Mouse (Mus musculus): ENCODE results near the gene Siah1b. TPM values are rescaled to one million over a fixed set of nuclear protein-coding genes. Genes with fewer than 3 reads are reported as not detected.

Siah1b gene
- total RNA-seq (2014; fragmentation: Nextera tagmentation) (8.6 and 16.6 TPM in 2 replicates), total RNA-seq (2017) (13.1 and 17.0 TPM in 2 replicates)

- peak; percentile 97 for ATAC-seq (replicated peaks; ENCODE audit: poor library complexity, severe bottlenecking)
Observed at GRCm38 (mm10) chrX:164076040-164076775, at the start of gene Siah1b. TSS of gene Siah1b (minus strand) at chrX:164076493.

- no peak for ATAC-seq (replicated peaks; ENCODE audit: poor library complexity, severe bottlenecking)
Observed at GRCm38 (mm10) chrX:164123942-164124341, 47.6 kb upstream of the Siah1b start.

DNA sequence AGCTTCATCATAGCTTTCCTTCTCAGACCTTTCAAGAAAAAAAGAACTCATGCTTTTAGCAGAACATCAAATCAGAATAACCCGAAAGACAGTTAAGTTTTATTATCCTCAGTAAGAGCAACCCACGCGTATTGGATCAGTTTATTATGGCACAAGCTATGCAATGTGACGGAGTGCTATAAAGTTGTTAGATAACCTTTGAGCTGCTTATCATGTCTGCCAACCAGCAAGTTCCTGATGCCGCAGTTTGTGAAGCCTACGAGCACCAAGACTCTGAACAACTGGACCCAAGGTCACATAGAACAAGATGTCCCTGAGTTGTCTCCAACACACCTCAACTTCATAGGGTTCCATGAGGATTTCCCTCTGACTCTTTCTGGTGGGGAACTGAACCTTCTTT is 37.5 kb upstream of the Siah1b start:
- no peak for ATAC-seq (replicated peaks; ENCODE audit: poor library complexity, severe bottlenecking)

DNA sequence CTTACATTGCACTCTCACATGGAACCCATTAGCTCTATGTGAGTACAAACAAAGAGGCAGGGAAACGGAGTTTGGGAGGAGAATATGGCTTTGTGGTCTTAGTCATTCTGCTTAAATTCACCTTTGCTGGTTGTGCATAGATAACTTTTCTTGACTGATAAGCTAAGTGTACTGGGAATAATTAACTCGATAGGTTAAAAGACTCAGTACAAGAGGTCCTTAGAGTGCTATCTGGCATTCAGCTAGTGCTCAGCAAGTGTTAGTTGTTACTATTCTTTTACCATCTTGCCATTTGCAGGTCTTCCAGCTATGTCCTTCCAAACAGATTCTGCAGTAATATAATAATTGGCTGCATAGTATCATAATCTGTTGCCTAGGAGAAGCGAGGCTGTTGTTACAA is 34.9 kb upstream of the Siah1b start:
- no peak for ATAC-seq (replicated peaks; ENCODE audit: poor library complexity, severe bottlenecking)

DNA sequence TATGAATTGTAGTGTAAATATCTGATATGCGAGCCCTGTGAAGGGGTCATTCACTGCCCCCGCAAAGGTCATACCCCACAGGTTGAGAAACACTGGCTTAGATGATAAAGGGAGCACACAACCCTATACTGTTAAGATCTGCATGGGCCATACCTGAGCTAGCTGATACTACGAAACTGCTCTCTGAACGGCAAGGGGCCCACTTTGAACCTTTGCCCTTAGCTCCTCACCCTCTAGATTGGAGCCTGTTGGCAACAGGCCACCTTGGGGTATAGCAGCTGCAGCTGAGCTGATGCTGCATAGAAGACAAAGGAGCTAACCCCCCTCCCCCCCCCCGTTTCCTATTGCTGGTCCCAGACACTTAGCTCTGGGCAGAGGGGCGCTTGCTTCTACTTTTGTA is 26.4 kb upstream of the Siah1b start:
- ATAC-seq (replicated peaks; ENCODE audit: poor library complexity, severe bottlenecking): no peak

GRCm38 (mm10) chrX:164102198-164102597 is 25.9 kb upstream of the Siah1b start:
- ATAC-seq (replicated peaks; ENCODE audit: poor library complexity, severe bottlenecking): no peak

DNA sequence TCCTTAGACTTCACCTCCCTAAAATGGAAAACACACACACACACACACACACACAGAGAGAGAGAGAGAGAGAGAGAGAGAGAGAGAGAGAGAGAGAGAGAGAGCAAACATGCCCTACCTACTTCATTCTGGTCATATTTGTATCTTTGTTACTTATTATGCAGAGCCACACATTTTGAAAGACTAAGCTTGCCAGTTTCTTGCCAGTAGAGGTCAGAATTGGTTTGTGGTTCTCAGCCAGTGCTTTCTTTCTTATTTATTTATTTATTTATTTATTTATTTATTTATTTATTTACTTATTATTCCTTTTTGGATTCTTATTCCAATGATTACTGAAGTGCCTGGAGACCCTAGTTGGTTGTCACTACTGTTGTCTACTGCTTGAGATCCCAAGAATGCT is 25.2 kb upstream of the Siah1b start:
- no peak for ATAC-seq (replicated peaks; ENCODE audit: poor library complexity, severe bottlenecking)

DNA sequence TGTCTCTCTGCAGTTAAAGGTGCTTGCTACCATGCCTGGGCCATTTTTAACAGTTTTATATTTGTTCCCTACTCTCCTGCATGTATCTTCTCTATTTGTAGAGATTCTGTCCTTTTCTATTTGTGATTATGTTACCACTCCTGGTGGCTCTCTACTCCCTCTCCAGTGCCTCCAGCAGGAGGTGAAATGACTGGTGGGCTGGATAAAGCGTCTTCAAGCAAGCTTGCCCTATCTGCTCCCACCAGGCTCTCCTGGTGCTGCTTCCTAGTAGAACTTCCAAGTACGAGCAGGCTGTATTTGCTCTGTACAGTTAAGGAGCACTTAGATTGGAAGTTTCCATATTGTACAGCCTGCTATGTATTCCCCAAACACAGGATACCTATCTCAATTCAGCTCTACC is 19.5 kb upstream of the Siah1b start:
- ATAC-seq (replicated peaks; ENCODE audit: poor library complexity, severe bottlenecking): no peak

DNA sequence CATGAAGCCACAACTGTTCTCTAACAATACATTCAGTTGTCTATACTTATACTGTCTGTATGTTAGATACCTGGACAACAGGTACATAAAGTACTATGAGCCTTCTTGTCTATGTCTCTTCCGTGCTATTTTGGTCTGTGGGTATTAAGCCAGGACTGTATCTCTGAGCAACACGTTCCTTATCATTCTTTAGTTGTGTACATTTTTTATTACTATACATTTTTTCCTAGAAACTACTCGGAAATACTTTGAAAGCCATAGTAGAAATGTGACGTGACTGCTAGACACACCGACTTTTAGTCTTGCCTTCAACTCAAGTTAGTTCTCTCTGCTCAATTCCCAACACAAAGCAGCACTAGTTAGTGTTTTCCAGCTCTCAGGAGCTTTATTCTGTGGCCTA is 17.1 kb upstream of the Siah1b start:
- ATAC-seq (replicated peaks; ENCODE audit: poor library complexity, severe bottlenecking): no peak

- no peak for ATAC-seq (replicated peaks; ENCODE audit: poor library complexity, severe bottlenecking)
Observed at GRCm38 (mm10) chrX:164092300-164093169, 16.2 kb upstream of the Siah1b start.

- no peak for ATAC-seq (replicated peaks; ENCODE audit: poor library complexity, severe bottlenecking)
Observed at GRCm38 (mm10) chrX:164089916-164090315, 13.6 kb upstream of the Siah1b start.

- no peak for ATAC-seq (replicated peaks; ENCODE audit: poor library complexity, severe bottlenecking)
Observed at GRCm38 (mm10) chrX:164088582-164088981, 12.3 kb upstream of the Siah1b start, which contains the start of gene Cltrn. TSS of gene Cltrn (plus strand) at chrX:164088830.

DNA sequence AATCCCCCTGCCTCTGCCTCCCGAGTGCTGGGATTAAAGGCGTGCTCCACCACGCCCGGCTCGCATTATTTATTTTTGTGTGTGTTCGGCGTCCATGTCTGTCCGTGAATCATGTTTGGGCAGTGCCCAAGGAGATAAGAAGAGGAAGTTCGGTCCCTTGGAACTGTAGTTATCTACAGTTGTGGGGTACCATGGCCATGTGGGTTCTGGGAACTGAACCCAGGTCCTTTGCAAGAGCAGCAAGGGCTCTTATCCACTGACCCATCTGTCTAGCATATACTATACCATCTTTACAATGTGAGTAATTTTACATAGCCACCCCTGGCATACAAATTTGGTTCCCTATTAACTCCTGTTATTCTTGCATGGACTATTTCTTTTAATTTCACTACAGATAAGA is 5.7 kb upstream of the Siah1b start:
- ATAC-seq (replicated peaks; ENCODE audit: poor library complexity, severe bottlenecking): no peak

DNA sequence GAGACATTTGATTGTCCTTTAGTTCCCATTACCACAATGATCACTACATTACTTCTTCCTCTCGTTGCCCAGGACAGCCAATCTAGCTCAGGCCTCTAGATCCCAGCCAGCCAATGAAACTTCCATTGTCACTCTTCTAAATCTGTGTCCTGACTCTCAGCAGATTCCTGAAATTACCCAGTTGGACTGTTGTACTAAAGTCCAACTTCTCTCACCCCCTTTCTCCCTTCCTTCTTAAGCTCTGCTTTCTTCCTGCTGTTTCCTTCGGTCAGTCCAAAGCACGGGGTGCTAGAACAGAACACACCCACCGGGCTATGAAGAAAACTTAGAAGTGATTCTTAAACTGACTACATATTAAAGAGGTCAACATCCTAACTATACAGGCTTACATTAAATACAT is 7.3 kb downstream of the Siah1b start:
- ATAC-seq (replicated peaks; ENCODE audit: poor library complexity, severe bottlenecking): no peak

GRCm38 (mm10) chrX:164066185-164066584 is 10.1 kb downstream of the Siah1b start:
- peak; percentile 100 for ATAC-seq (replicated peaks; ENCODE audit: poor library complexity, severe bottlenecking)

GRCm38 (mm10) chrX:164059070-164059469 is 17.2 kb downstream of the Siah1b start:
- no peak for ATAC-seq (replicated peaks; ENCODE audit: poor library complexity, severe bottlenecking)

GRCm38 (mm10) chrX:164058523-164058922 is 17.8 kb downstream of the Siah1b start:
- ATAC-seq (replicated peaks; ENCODE audit: poor library complexity, severe bottlenecking): no peak

- ATAC-seq (replicated peaks; ENCODE audit: poor library complexity, severe bottlenecking): no peak
Observed at GRCm38 (mm10) chrX:164055726-164056125, 20.6 kb downstream of the Siah1b start.

DNA sequence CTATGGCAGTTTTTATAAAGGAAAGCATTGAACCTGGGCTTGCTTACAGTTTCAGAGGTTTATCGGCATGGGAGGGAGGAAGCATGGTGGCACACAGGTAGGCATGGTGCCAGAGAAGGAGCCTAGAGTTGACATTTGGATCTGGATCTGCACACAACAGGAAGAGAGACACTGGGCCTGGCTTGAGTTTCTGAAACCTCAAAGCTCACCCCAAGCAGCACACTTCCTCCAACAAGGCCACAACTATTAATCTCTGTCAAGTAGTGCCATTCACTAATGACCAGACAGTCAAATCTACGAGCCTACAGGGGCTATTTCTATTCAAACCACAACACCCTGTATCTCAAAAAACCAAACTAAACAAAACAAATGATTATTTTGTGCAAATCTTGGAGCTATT is 29.6 kb downstream of the Siah1b start:
- ATAC-seq (replicated peaks; ENCODE audit: poor library complexity, severe bottlenecking): peak; percentile 20; the same call in 1 of the 2 replicates

DNA sequence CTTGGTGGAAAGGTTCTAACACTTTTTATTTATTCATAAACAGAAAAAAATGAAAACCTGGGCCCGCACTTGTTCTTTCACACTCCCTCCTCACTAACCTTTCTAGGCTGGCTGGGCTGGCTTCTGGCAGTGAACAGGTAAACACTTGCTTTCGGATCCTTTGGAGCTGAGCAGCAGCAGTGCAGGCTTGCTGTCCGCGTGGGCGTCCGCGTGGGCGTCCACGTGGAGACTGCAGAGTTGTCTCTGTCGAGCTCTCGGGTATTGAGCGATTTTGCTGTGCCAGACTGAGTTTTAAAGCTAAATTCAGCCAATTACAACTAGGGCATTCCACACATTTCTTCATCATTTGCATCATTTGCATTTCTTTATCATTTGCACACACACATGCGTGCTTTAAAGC is 34.2 kb downstream of the Siah1b start:
- ATAC-seq (replicated peaks; ENCODE audit: poor library complexity, severe bottlenecking): no peak

DNA sequence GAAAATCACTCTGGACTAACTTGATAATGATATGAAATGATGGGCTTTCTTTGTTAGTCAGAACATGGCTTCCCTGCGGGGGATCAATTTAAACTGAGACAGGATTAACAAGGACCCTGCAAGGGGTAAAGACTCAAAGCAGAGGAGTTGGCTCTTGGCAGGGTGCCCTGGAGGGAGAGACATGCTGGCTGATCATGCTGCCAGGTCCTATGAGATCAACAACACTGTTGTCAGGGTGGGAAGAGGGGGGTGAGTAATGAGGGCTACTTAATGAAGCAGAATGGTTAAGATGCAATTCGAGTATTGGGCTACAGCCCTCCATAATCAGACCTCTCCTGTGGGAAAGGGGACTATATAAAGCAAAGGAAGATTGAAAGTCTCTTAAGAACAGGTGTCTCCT is 37.4 kb downstream of the Siah1b start:
- ATAC-seq (replicated peaks; ENCODE audit: poor library complexity, severe bottlenecking): no peak

Data from granulocyte monocyte progenitor cell, adult 5-6 weeks (primary cell).